Mouse (Mus musculus) bone marrow macrophage, adult 2 months (primary cell): ENCODE data around the gene Bcl2.

Experiments used
- CTCF ChIP-seq: IDR thresholded peaks from 2 replicates; pipeline ENCODE4 v1.5.1; 2012; ENCODE audit warnings: low read depth, mild to moderate bottlenecking, low read length, moderate library complexity
- POLR2A ChIP-seq: IDR thresholded peaks from 2 replicates; pipeline ENCODE4 v1.6.1; 2012; ENCODE audit warnings: mild to moderate bottlenecking, low read depth, low read length, borderline replicate concordance

DNA sequence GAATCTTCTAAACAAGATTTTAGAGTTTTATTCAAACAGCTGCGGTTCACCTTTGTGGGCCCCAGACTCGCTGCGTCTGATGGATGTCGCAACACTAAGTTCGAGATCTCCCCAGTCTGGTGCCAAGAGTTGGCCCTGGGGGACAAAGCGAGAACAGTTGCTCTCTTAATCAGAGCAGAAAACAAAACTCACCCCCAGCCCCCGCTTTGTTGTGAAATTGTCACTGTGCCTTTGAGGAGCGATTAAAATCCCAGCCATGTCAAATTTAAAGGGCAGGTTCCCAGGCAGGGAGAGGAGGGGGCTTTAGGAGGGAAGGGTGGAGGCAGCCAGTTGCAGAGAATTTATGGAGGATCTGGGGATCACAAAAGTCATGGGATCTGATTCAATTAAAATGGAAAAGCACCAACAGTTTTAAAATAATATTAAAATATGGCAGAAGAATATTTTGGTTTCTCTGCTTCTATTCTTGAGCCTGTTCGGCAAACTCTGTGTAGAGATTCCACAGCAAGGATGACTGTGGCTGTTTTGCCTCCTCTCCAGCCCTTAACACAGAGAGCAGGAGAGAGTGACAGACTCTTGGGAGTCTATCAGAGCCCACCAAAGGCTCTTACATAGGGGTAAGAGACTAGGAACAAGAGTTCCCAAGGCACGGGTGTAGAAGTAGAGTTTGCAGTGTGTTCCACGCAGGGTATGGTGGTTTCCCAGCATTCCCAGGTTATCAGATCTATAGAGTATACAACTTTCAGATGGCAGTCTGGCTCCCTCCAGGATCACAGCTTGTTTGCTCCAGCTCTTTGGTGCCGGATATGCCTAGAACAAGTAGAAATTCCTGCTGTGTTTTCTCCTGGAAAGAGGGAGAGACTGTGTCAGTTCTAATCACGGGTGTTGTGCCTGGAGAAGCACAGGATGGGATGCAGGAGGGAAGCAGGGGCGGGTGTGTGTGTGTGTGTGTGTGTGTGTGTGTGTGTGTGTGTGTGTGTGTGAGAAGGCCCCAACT lies 130.5 kb downstream of the Bcl2 start:
- TF ChIP-seq POLR2A (no peak), CTCF (no peak)
